Mouse (Mus musculus) erythroid progenitor cell, adult 5-6 weeks (primary cell): ENCODE data around the gene Mpg. TPM values are rescaled to one million over a fixed set of nuclear protein-coding genes. Genes with fewer than 3 reads are reported as not detected.

Source experiments
- total RNA-seq, 2 experiments: library from RNA; stranded (forward) in 1 of 2; stranded (reverse) in 1 of 2; fragments of 150-400 nt in 1 of 2; fragments of 186-747, 209-891 nt in 1 of 2; gene quantifications; 2 replicates each; pipeline versions ENCODE4 v1.2.3 to v1.2.4; 2015 to 2017; ENCODE audit warnings: low replicate concordance in 2 of 2

Mpg gene
- total RNA-seq, 2 experiments from 2014 or later: 13.0 to 18.7 TPM

Other genes with a start within 250 kb of the Mpg start
- gene Nsg2, start 226.0 kb upstream of the Mpg start, total RNA-seq (2015; ENCODE audit: low replicate concordance): 0.72 TPM in 1 of 2 replicates, not detected in the other
- 0.90 TPM in 1 of 2 replicates, not detected in the other for gene Nsg2, start 226.0 kb upstream of the Mpg start, total RNA-seq (2017; ENCODE audit: low replicate concordance)
- gene Il9r, start 26.2 kb upstream of the Mpg start, total RNA-seq (2015; ENCODE audit: low replicate concordance): not detected in 2 replicates
- gene Il9r, start 26.2 kb upstream of the Mpg start, total RNA-seq (2017; ENCODE audit: low replicate concordance): not detected in 2 replicates
- 52.3 and 53.7 TPM in 2 replicates for gene Snrnp25, start 21.1 kb upstream of the Mpg start, total RNA-seq (2015; ENCODE audit: low replicate concordance)
- gene Snrnp25, start 21.1 kb upstream of the Mpg start, total RNA-seq (2017; ENCODE audit: low replicate concordance): 31.8 and 104 TPM in 2 replicates
- not detected in 2 replicates for gene Rhbdf1, start 4.2 kb upstream of the Mpg start, total RNA-seq (2015; ENCODE audit: low replicate concordance)
- gene Rhbdf1, start 4.2 kb upstream of the Mpg start, total RNA-seq (2017; ENCODE audit: low replicate concordance): 2.3 and 5.0 TPM in 2 replicates
- gene Nprl3, start 41.2 kb downstream of the Mpg start, total RNA-seq (2015; ENCODE audit: low replicate concordance): 75.9 and 106 TPM in 2 replicates
- gene Nprl3, start 41.2 kb downstream of the Mpg start, total RNA-seq (2017; ENCODE audit: low replicate concordance): 143 and 155 TPM in 2 replicates
- not detected in 2 replicates for gene Hba-x, start 49.9 kb downstream of the Mpg start, total RNA-seq (2015; ENCODE audit: low replicate concordance)
- gene Hba-x, start 49.9 kb downstream of the Mpg start, total RNA-seq (2017; ENCODE audit: low replicate concordance): not detected in 2 replicates
- gene Hba-a1, start 57.0 kb downstream of the Mpg start, total RNA-seq (2015; ENCODE audit: low replicate concordance): 47,098 and 48,818 TPM in 2 replicates
- gene Hba-a1, start 57.0 kb downstream of the Mpg start, total RNA-seq (2017; ENCODE audit: low replicate concordance): 9,652 and 12,236 TPM in 2 replicates
- gene Hbq1b, start 60.5 kb downstream of the Mpg start, total RNA-seq (2015; ENCODE audit: low replicate concordance): 247 and 301 TPM in 2 replicates
- gene Hbq1b, start 60.5 kb downstream of the Mpg start, total RNA-seq (2017; ENCODE audit: low replicate concordance): 56.8 and 86.4 TPM in 2 replicates
- 80,494 and 89,325 TPM in 2 replicates for gene Hba-a2, start 70.0 kb downstream of the Mpg start, total RNA-seq (2015; ENCODE audit: low replicate concordance)
- 96,767 and 123,026 TPM in 2 replicates for gene Hba-a2, start 70.0 kb downstream of the Mpg start, total RNA-seq (2017; ENCODE audit: low replicate concordance)
- gene Hbq1a, start 73.6 kb downstream of the Mpg start, total RNA-seq (2015; ENCODE audit: low replicate concordance): 4.2 TPM in 1 of 2 replicates, not detected in the other
- gene Hbq1a, start 73.6 kb downstream of the Mpg start, total RNA-seq (2017; ENCODE audit: low replicate concordance): 9.9 TPM in 1 of 2 replicates, not detected in the other
- gene Sh3pxd2b, start 121.3 kb downstream of the Mpg start, total RNA-seq (2015; ENCODE audit: low replicate concordance): 0.72 and 2.1 TPM in 2 replicates
- 0.26 TPM in 1 of 2 replicates, not detected in the other for gene Sh3pxd2b, start 121.3 kb downstream of the Mpg start, total RNA-seq (2017; ENCODE audit: low replicate concordance)
- not detected in 2 replicates for gene Ubtd2, start 228.9 kb downstream of the Mpg start, total RNA-seq (2015; ENCODE audit: low replicate concordance)
- 0.26 TPM in 1 of 2 replicates, not detected in the other for gene Ubtd2, start 228.9 kb downstream of the Mpg start, total RNA-seq (2017; ENCODE audit: low replicate concordance)